31 mouse cellular contexts compared by ENCODE assay signal in genomic region chr10:21631481-21631880, GRCm38 (mm10). TPM values are rescaled to one million over a fixed set of nuclear protein-coding genes. Genes with fewer than 3 reads are reported as not detected.
A peak's percentile ranks its signal among the peaks of the same experiment; 100 is the strongest.
DNase-seq lines count a peak whose midpoint lies in the region; ATAC-seq and TF ChIP-seq lines count a peak whose summit lies in the region.
"Had no signal": no experiment of that assay in that cellular context is flagged by ENCODE, and none has a peak within 500 bp of the region (broad histone marks: within the 10 kb centered on the region; RNA-seq: fewer than 3 reads in every experiment).

No protein-coding gene starts in this region.

- no peaks in the 10 kb centered on the region for H3K27me3 ChIP-seq in limb, embryonic 14.5 days (ENCODE audit: control insufficient read depth, insufficient read depth, low read length)
- H3K27me3 ChIP-seq in limb, embryonic 10.5 days (ENCODE audit: low read depth, poor library complexity, severe bottlenecking) = no peaks in the 10 kb centered on the region
- H3K27me3 ChIP-seq: CH12.LX; embryonic facial prominence, embryonic 15.5 days; liver, embryonic 12.5 days; Patski had no signal

- peak; percentile 86 for DNase-seq in heart, adult 11 months
- no peak for DNase-seq in heart, postnatal 14 days
- DNase-seq in limb, embryonic 14.5 days (ENCODE audit: low spot score) = peak; percentile 34
- DNase-seq in limb, embryonic 10.5 days (ENCODE audit: low spot score) = no peak
- DNase-seq in adipocyte (ENCODE audit: low spot score) = peak; percentile 59
- peak; percentile 56 for DNase-seq in gastrocnemius, postnatal 14 days
- DNase-seq in right cerebral cortex, adult 2 months (ENCODE audit: low spot score in 2 of 2) = no peak
- DNase-seq: adrenal gland, postnatal 14 days; cerebellum, adult 9-10 months; thymus, adult 2 months; thymus, postnatal 4 days had no signal

- intact Hi-C loops in heart, postnatal 14 days (cut with DNase I) = loop anchor here (2.0 kb wide), 1 partner anchor 37 kb away; no protein-coding TSS in a partner anchor
- intact Hi-C loops in gastrocnemius, postnatal 14 days (cut with DNase I; ENCODE audit: low total_unique reads) = no loop called here

- ATAC-seq in limb, embryonic 14.5 days (ENCODE audit: low FRiP score, low read depth) = no peak
- no peak for ATAC-seq in CD4-positive, CD25-positive, alpha-beta regulatory T cell, adult 4 months
- ATAC-seq: forebrain, embryonic 14.5 days; intestine, postnatal 0 days; liver, embryonic 12.5 days; Patski had no signal

- 63% methylated on average over 1 of the region's 1 CpGs for WGBS in limb, embryonic 14.5 days
- 90% methylated on average over 1 of the region's 1 CpGs for WGBS in limb, embryonic 10.5 days

- no peak for TF ChIP-seq POLR2A in limb, embryonic 14.5 days (IDR thresholded peaks at IDR 0.05; ENCODE audit: borderline replicate concordance, extremely low read depth, insufficient read depth, insufficient read length)

- H3K4me2 ChIP-seq in limb, embryonic 14.5 days (replicated peaks; ENCODE audit: low read depth, low read length, severe bottlenecking) = no peak overlapping the region
- H3K4me2 ChIP-seq: embryonic facial prominence, embryonic 15.5 days; liver, embryonic 12.5 days had no signal

- H3K36me3 ChIP-seq in limb, embryonic 14.5 days (ENCODE audit: control insufficient read depth, insufficient read depth, low read length) = no peaks in the 10 kb centered on the region
- no peaks in the 10 kb centered on the region for H3K36me3 ChIP-seq in limb, embryonic 10.5 days
- H3K36me3 ChIP-seq: embryonic facial prominence, embryonic 15.5 days; G1E; heart, embryonic 10.5 days; liver, embryonic 12.5 days; midbrain, embryonic 10.5 days had no signal

- H3K9ac ChIP-seq in limb, embryonic 14.5 days (ENCODE audit: low read depth, low read length, severe bottlenecking) = no peak overlapping the region
- H3K9ac ChIP-seq: embryonic facial prominence, embryonic 15.5 days; liver, embryonic 12.5 days had no signal

- no peak overlapping the region for H3K4me3 ChIP-seq in limb, embryonic 14.5 days (replicated peaks; ENCODE audit: low read length)
- H3K4me3 ChIP-seq in limb, embryonic 10.5 days = no peak overlapping the region
- H3K4me3 ChIP-seq: embryonic facial prominence, embryonic 15.5 days; heart, embryonic 10.5 days; liver, embryonic 12.5 days; midbrain, embryonic 10.5 days had no signal

- H3K27ac ChIP-seq in limb, embryonic 14.5 days (replicated peaks; ENCODE audit: low read depth, low read length) = no peak overlapping the region
- H3K27ac ChIP-seq in limb, embryonic 10.5 days = no peak overlapping the region
- H3K27ac ChIP-seq: embryonic facial prominence, embryonic 15.5 days; heart, embryonic 10.5 days; liver, embryonic 12.5 days; midbrain, embryonic 10.5 days; stomach, postnatal 0 days had no signal

- no peaks in the 10 kb centered on the region for H3K9me3 ChIP-seq in limb, embryonic 14.5 days (ENCODE audit: control insufficient read depth, low read length)
- H3K9me3 ChIP-seq in limb, embryonic 10.5 days (replicated peaks) = no peaks in the 10 kb centered on the region
- H3K9me3 ChIP-seq: embryonic facial prominence, embryonic 15.5 days; G1E; heart, embryonic 10.5 days; liver, embryonic 12.5 days; midbrain, embryonic 10.5 days had no signal

- peaks cover 15% of the 10 kb centered on the region for H3K4me1 ChIP-seq in limb, embryonic 14.5 days (ENCODE audit: control insufficient read depth, insufficient read depth, low read length)
- no peaks in the 10 kb centered on the region for H3K4me1 ChIP-seq in limb, embryonic 10.5 days
- H3K4me1 ChIP-seq: liver, embryonic 12.5 days; midbrain, embryonic 10.5 days had no signal

RNA-seq across cellular contexts. Expression of gene 1700020N01Rik, which starts 38.5 kb away (rescaled TPM):
- not detected for total RNA-seq in heart, postnatal 14 days (2021)
- polyA plus RNA-seq in limb, embryonic 14.5 days (2012; rRNA removed) = not detected in 2 replicates
- not detected in 2 replicates for polyA plus RNA-seq in limb, embryonic 14.5 days (2014; fragmentation: Nextera tagmentation; extraction: Ambion mirVana)
- polyA plus RNA-seq in limb, embryonic 10.5 days (2016; fragmentation: Nextera tagmentation; extraction: Ambion mirVana) = not detected in 2 replicates
- total RNA-seq in gastrocnemius, postnatal 14 days (2021) = not detected
- polyA plus RNA-seq in CD4-positive, CD25-positive, alpha-beta regulatory T cell, adult 4 months (2017; shearing (Covaris generic)) = not detected
- total RNA-seq: adrenal gland, postnatal 14 days; CH12.LX; common myeloid progenitor, adult 5-6 weeks; G1E; layer of hippocampus, adult 18-20 months; layer of hippocampus, postnatal 14 days; midbrain, postnatal 0 days had no signal
- polyA plus RNA-seq: brain, embryonic 14.5 days; embryonic facial prominence, embryonic 15.5 days; forebrain, embryonic 14.5 days; G1E; gonadal fat pad, adult 2 months; hindbrain, embryonic 11.5 days; limb, embryonic 11.5 days; liver, embryonic 12.5 days; midbrain, embryonic 10.5 days; midbrain, postnatal 0 days; neural tube, embryonic 14.5 days; Patski; stomach, postnatal 0 days had no signal

Comparison
In these comparisons a context has a peak if more than half of its experiments do, and no peak if none do; other contexts are left out.
1. DNase-seq: peak in heart, adult 11 months (single experiment), limb, embryonic 14.5 days (single experiment), adipocyte (single experiment) and gastrocnemius, postnatal 14 days (single experiment); none in heart, postnatal 14 days (0 of 2), limb, embryonic 10.5 days (single experiment) and right cerebral cortex, adult 2 months (0 of 2).